Mouse (Mus musculus): ENCODE results near the gene Ifrd2.

- TF ChIP-seq CTCF (IDR thresholded peaks at IDR 0.05; ENCODE audit: control insufficient read depth, insufficient read depth, insufficient read length) (no peak), CEBPB (IDR thresholded peaks at IDR 0.05; ENCODE audit: low read depth) (no peak), MYOG (IDR thresholded peaks at IDR 0.05; ENCODE audit: control insufficient read depth, extremely low read depth, insufficient read length) (no peak), MYOD1 (IDR thresholded peaks at IDR 0.05; ENCODE audit: control insufficient read depth, insufficient read length, low read depth) (no peak), FOSL1 (IDR thresholded peaks at IDR 0.05; ENCODE audit: insufficient read depth, low read length, poor library complexity, severe bottlenecking) (no peak), MAX (IDR thresholded peaks at IDR 0.05) (no peak), USF1 (IDR thresholded peaks at IDR 0.05; ENCODE audit: low read depth) (no peak)
Measured at GRCm38 (mm10) chr9:107581584-107581983, 5.9 kb upstream of the Ifrd2 start.
